Mouse (Mus musculus) neural tube, embryonic 15.5 days (tissue): ENCODE results near the gene Cep131. TPM values are rescaled to one million over a fixed set of nuclear protein-coding genes. Genes with fewer than 3 reads are reported as not detected.

Experiments
- ATAC-seq: fragments of 200-750 bp; cut with Nextera tagmentation; 2 replicates; pipeline ENCODE4 v1.8.0; 2017; ENCODE audit warnings: mild to moderate bottlenecking, moderate TSS enrichment, moderate library complexity; ENCODE audit not compliant: low FRiP score
- H3K27ac ChIP-seq: fragments of 300-500 bp; sonication (generic); replicated peaks from 2 replicates; pipeline ENCODE4 v1.5.1; 2015; ENCODE audit warnings: mild to moderate bottlenecking, inconsistent platforms
- H3K27me3 ChIP-seq: fragments of 300-500 bp; sonication (generic); replicated peaks from 2 replicates; pipeline ENCODE4 v1.6.1; 2015; ENCODE audit warnings: inconsistent platforms
- H3K36me3 ChIP-seq: fragments of 300-500 bp; sonication (generic); 2 replicates; pipeline ENCODE4 v1.6.1; 2015; ENCODE audit warnings: inconsistent platforms
- H3K4me1 ChIP-seq: fragments of 300-500 bp; sonication (generic); 2 replicates; pipeline ENCODE4 v1.6.1; 2015; ENCODE audit warnings: inconsistent platforms
- H3K4me2 ChIP-seq: fragments of 300-500 bp; sonication (generic); 2 replicates; pipeline ENCODE4 v1.6.1; 2015; ENCODE audit warnings: inconsistent platforms, mild to moderate bottlenecking, moderate library complexity
- H3K4me3 ChIP-seq: fragments of 300-500 bp; sonication (generic); replicated peaks from 2 replicates; pipeline ENCODE4 v1.5.1; 2015; ENCODE audit warnings: mild to moderate bottlenecking, inconsistent platforms
- H3K9ac ChIP-seq: fragments of 300-500 bp; sonication (generic); replicated peaks from 2 replicates; pipeline ENCODE4 v1.6.1; 2015; ENCODE audit warnings: mild to moderate bottlenecking, inconsistent platforms
- H3K9me3 ChIP-seq: fragments of 300-500 bp; sonication (generic); replicated peaks from 2 replicates; pipeline ENCODE4 v1.6.1; 2016; ENCODE audit warnings: inconsistent platforms
- WGBS: fragments of 180-500 bp; shearing (Covaris S2); methylation state at CpG from one replicate; pipeline ENCODE4 v1.1.7; 2015; ENCODE audit warnings: mixed read lengths; 5-methylcytosine and 5-hydroxymethylcytosine counted together
- polyA plus RNA-seq: library from polyadenylated mRNA; unstranded; fragments of >200 nt; fragmentation: Nextera tagmentation; extraction: Ambion mirVana; gene quantifications from 2 replicates; pipeline ENCODE4 v1.2.1, GENCODE M21; 2015

The Cep131 gene
- polyA plus RNA-seq, 1 experiment from 2014 or later: 26.0 TPM

- no peak overlapping the region for H3K4me2 ChIP-seq
- no peak overlapping the region for H3K9ac ChIP-seq
- peaks cover 39% of the 10 kb centered on the region for H3K36me3 ChIP-seq
- H3K9me3 ChIP-seq: no peaks in the 10 kb centered on the region
- 97% methylated on average over 21 of the region's 21 CpGs for WGBS
- H3K4me3 ChIP-seq: no peak overlapping the region
- ATAC-seq: no peak
- H3K27me3 ChIP-seq: no peaks in the 10 kb centered on the region
- no peak overlapping the region for H3K27ac ChIP-seq
- peaks cover 20% of the 10 kb centered on the region for H3K4me1 ChIP-seq
Observed at GRCm38 (mm10) chr11:120114488-120115215, 28.0 kb upstream of the Cep131 start.

GRCm38 (mm10) chr11:120112136-120112535 lies 25.5 kb upstream of the Cep131 start:
- no peak for ATAC-seq
- no peaks in the 10 kb centered on the region for H3K9me3 ChIP-seq
- no peaks in the 10 kb centered on the region for H3K27me3 ChIP-seq
- 92% methylated on average over 4 of the region's 4 CpGs for WGBS
- H3K9ac ChIP-seq: no peak overlapping the region
- H3K36me3 ChIP-seq: peaks cover 49% of the 10 kb centered on the region
- H3K4me3 ChIP-seq: no peak overlapping the region
- no peak overlapping the region for H3K4me2 ChIP-seq
- no peak overlapping the region for H3K27ac ChIP-seq
- peaks cover 19% of the 10 kb centered on the region for H3K4me1 ChIP-seq

GRCm38 (mm10) chr11:120111033-120111432 lies 24.4 kb upstream of the Cep131 start:
- Histone ChIP-seq H3K27me3 (no peaks in the 10 kb centered on the region), H3K36me3 (peaks cover 48% of the 10 kb centered on the region), H3K4me1 (peaks cover 19% of the 10 kb centered on the region), H3K9ac (no peak overlapping the region), H3K9me3 (no peaks in the 10 kb centered on the region), H3K27ac (peak overlapping the region; percentile 46; the same call in 1 of the 2 replicates), H3K4me2 (no peak overlapping the region), H3K4me3 (no peak overlapping the region)
- 7% methylated on average over 2 of the region's 2 CpGs for WGBS
- ATAC-seq: no peak

GRCm38 (mm10) chr11:120110554-120110953 lies 23.9 kb upstream of the Cep131 start:
- Histone ChIP-seq H3K9ac (no peak overlapping the region), H3K27ac (peak overlapping the region; percentile 46; the same call in 1 of the 2 replicates), H3K4me2 (no peak overlapping the region), H3K9me3 (no peaks in the 10 kb centered on the region), H3K36me3 (peaks cover 49% of the 10 kb centered on the region), H3K4me3 (no peak overlapping the region), H3K27me3 (no peaks in the 10 kb centered on the region), H3K4me1 (peaks cover 19% of the 10 kb centered on the region)
- no peak for ATAC-seq
- 68% methylated on average over 7 of the region's 7 CpGs for WGBS

GRCm38 (mm10) chr11:120109558-120110210 lies 23.1 kb upstream of the Cep131 start:
- Histone ChIP-seq H3K4me1 (peaks cover 19% of the 10 kb centered on the region), H3K27ac (peak overlapping the region; percentile 46; the same call in 1 of the 2 replicates), H3K36me3 (peaks cover 49% of the 10 kb centered on the region), H3K9ac (no peak overlapping the region), H3K27me3 (no peaks in the 10 kb centered on the region), H3K4me2 (no peak overlapping the region), H3K9me3 (no peaks in the 10 kb centered on the region), H3K4me3 (no peak overlapping the region)
- 62% methylated on average over 14 of the region's 14 CpGs for WGBS
- peak; percentile 61 for ATAC-seq

- no peak overlapping the region for H3K4me2 ChIP-seq
- H3K4me1 ChIP-seq: peaks cover 19% of the 10 kb centered on the region
- H3K36me3 ChIP-seq: peaks cover 52% of the 10 kb centered on the region
- H3K4me3 ChIP-seq: no peak overlapping the region
- no peak for ATAC-seq
- 86% methylated on average over 9 of the region's 9 CpGs for WGBS
- no peak overlapping the region for H3K9ac ChIP-seq
- H3K9me3 ChIP-seq: no peaks in the 10 kb centered on the region
- H3K27me3 ChIP-seq: no peaks in the 10 kb centered on the region
- H3K27ac ChIP-seq: no peak overlapping the region
Observed at GRCm38 (mm10) chr11:120107796-120108195, 21.2 kb upstream of the Cep131 start.

- no peaks in the 10 kb centered on the region for H3K27me3 ChIP-seq
- H3K4me2 ChIP-seq: no peak overlapping the region
- ATAC-seq: no peak
- no peak overlapping the region for H3K4me3 ChIP-seq
- H3K36me3 ChIP-seq: peaks cover 52% of the 10 kb centered on the region
- H3K9ac ChIP-seq: no peak overlapping the region
- H3K27ac ChIP-seq: no peak overlapping the region
- peaks cover 19% of the 10 kb centered on the region for H3K4me1 ChIP-seq
- no peaks in the 10 kb centered on the region for H3K9me3 ChIP-seq
- WGBS: 77% methylated on average over 2 of the region's 2 CpGs
Observed at GRCm38 (mm10) chr11:120107026-120107425, 20.4 kb upstream of the Cep131 start.

- Histone ChIP-seq H3K27me3 (no peaks in the 10 kb centered on the region), H3K27ac (no peak overlapping the region), H3K4me1 (peaks cover 21% of the 10 kb centered on the region), H3K9me3 (no peaks in the 10 kb centered on the region), H3K4me3 (no peak overlapping the region), H3K4me2 (no peak overlapping the region), H3K36me3 (peaks cover 43% of the 10 kb centered on the region), H3K9ac (no peak overlapping the region)
- no peak for ATAC-seq
- 98% methylated on average over 3 of the region's 3 CpGs for WGBS
Observed at GRCm38 (mm10) chr11:120103431-120103997, 16.9 kb upstream of the Cep131 start.

- H3K36me3 ChIP-seq: peaks cover 28% of the 10 kb centered on the region
- ATAC-seq: no peak
- no peaks in the 10 kb centered on the region for H3K9me3 ChIP-seq
- no peak overlapping the region for H3K4me2 ChIP-seq
- WGBS: 0% methylated on average over 3 of the region's 3 CpGs
- H3K4me3 ChIP-seq: no peak overlapping the region
- H3K9ac ChIP-seq: no peak overlapping the region
- peaks cover 31% of the 10 kb centered on the region for H3K4me1 ChIP-seq
- H3K27me3 ChIP-seq: no peaks in the 10 kb centered on the region
- H3K27ac ChIP-seq: peak overlapping the region; percentile 34; the same call in 1 of the 2 replicates
Observed at GRCm38 (mm10) chr11:120101036-120101435, 14.4 kb upstream of the Cep131 start.

- peaks cover 31% of the 10 kb centered on the region for H3K4me1 ChIP-seq
- ATAC-seq: peak; percentile 96
Observed at GRCm38 (mm10) chr11:120098588-120099511, 12.2 kb upstream of the Cep131 start, which contains the start of the genes Tepsin and Ndufaf8. Gene Tepsin, minus strand, starts transcription at chr11:120098731. Gene Ndufaf8, plus strand, starts transcription at chr11:120098928.

More at GRCm38 (mm10) chr11:120098588-120099511, 12.2 kb upstream of the Cep131 start, which contains the start of the genes Tepsin and Ndufaf8:
- Histone ChIP-seq H3K4me2 (peak within 1 kb of the TSS; percentile 94), H3K9ac (peak within 1 kb of the TSS; percentile 78), H3K36me3 (peaks cover 17% of the 10 kb centered on the region), H3K27me3 (no peaks in the 10 kb centered on the region), H3K9me3 (no peaks in the 10 kb centered on the region), H3K4me3 (peak within 1 kb of the TSS; percentile 71), H3K27ac (peak within 1 kb of the TSS; percentile 95)
- under 1% methylated on average over 77 of the region's 77 CpGs for WGBS
